Mouse (Mus musculus): ENCODE results near the gene Naa40. TPM values are rescaled to one million over a fixed set of nuclear protein-coding genes. Genes with fewer than 3 reads are reported as not detected.
A peak's percentile ranks its signal among the peaks of the same experiment; 100 is the strongest.

Naa40 gene
- total RNA-seq, 2 experiments from 2014 or later = 36.3 to 45.6 TPM

GRCm38 (mm10) chr19:7265478-7266191 lies 24.7 kb upstream of the Naa40 start:
- DNase-seq (ENCODE audit: low spot score in 2 of 2) = peak; percentile 37 to 39

GRCm38 (mm10) chr19:7264766-7265331 lies 23.9 kb upstream of the Naa40 start:
- DNase-seq (ENCODE audit: low spot score in 2 of 2) = peak; percentile 52 to 67

GRCm38 (mm10) chr19:7264088-7264765 lies 23.2 kb upstream of the Naa40 start:
- DNase-seq (ENCODE audit: low spot score in 2 of 2) = peak; percentile 79 to 82

GRCm38 (mm10) chr19:7262592-7262991 lies 21.6 kb upstream of the Naa40 start:
- DNase-seq (ENCODE audit: low spot score in 2 of 2) = no peak

- DNase-seq (ENCODE audit: low spot score in 2 of 2) = no peak
Observed at GRCm38 (mm10) chr19:7261964-7262363, 21.0 kb upstream of the Naa40 start.

GRCm38 (mm10) chr19:7261476-7261875 lies 20.5 kb upstream of the Naa40 start:
- DNase-seq (ENCODE audit: low spot score in 2 of 2) = no peak

- no peak for DNase-seq (ENCODE audit: low spot score in 2 of 2)
Observed at GRCm38 (mm10) chr19:7257881-7258280, 16.9 kb upstream of the Naa40 start.

- DNase-seq (ENCODE audit: low spot score in 2 of 2) = no peak
Observed at GRCm38 (mm10) chr19:7246021-7246420, 5.0 kb upstream of the Naa40 start.

GRCm38 (mm10) chr19:7240291-7240690 lies 692 bp downstream of the Naa40 start:
- DNase-seq (ENCODE audit: low spot score in 2 of 2) = peak in 1 of 2 experiments; percentile 40

GRCm38 (mm10) chr19:7239574-7239973 lies 1.4 kb downstream of the Naa40 start:
- no peak for DNase-seq (ENCODE audit: low spot score in 2 of 2)

- no peak for DNase-seq (ENCODE audit: low spot score in 2 of 2)
Observed at GRCm38 (mm10) chr19:7236742-7237141, 4.2 kb downstream of the Naa40 start.

GRCm38 (mm10) chr19:7236011-7236410 lies 5.0 kb downstream of the Naa40 start:
- no peak for DNase-seq (ENCODE audit: low spot score in 2 of 2)

- no peak for DNase-seq (ENCODE audit: low spot score in 2 of 2)
Observed at GRCm38 (mm10) chr19:7235461-7235860, 5.5 kb downstream of the Naa40 start.

- DNase-seq (ENCODE audit: low spot score in 2 of 2) = peak; percentile 87 to 89
Observed at GRCm38 (mm10) chr19:7234537-7235221, 6.3 kb downstream of the Naa40 start.

- DNase-seq (ENCODE audit: low spot score in 2 of 2) = no peak
Observed at GRCm38 (mm10) chr19:7226511-7226914, 14.5 kb downstream of the Naa40 start.

GRCm38 (mm10) chr19:7225096-7225690 lies 15.8 kb downstream of the Naa40 start:
- no peak for DNase-seq (ENCODE audit: low spot score in 2 of 2)

GRCm38 (mm10) chr19:7224253-7224652 lies 16.7 kb downstream of the Naa40 start:
- DNase-seq (ENCODE audit: low spot score in 2 of 2) = no peak

- no peak for DNase-seq (ENCODE audit: low spot score in 2 of 2)
Observed at GRCm38 (mm10) chr19:7223488-7223887, 17.5 kb downstream of the Naa40 start.

- DNase-seq (ENCODE audit: low spot score in 2 of 2) = no peak
Observed at GRCm38 (mm10) chr19:7222196-7222595, 18.8 kb downstream of the Naa40 start.

GRCm38 (mm10) chr19:7218753-7219152 lies 22.2 kb downstream of the Naa40 start:
- no peak for DNase-seq (ENCODE audit: low spot score in 2 of 2)

- no peak for DNase-seq (ENCODE audit: low spot score in 2 of 2)
Observed at GRCm38 (mm10) chr19:7217926-7218267, 23.1 kb downstream of the Naa40 start.
